Mouse (Mus musculus): ENCODE results near the gene Vps8. TPM values are rescaled to one million over a fixed set of nuclear protein-coding genes. Genes with fewer than 3 reads are reported as not detected.
"Not testable (repeated sequence)": the region's sequence is repeated elsewhere in the genome, so short reads cannot be mapped to it uniquely, and the experiment has no call there.

Vps8 gene
- polyA plus RNA-seq, 2 experiments: 11.0 to 15.2 TPM

DNA sequence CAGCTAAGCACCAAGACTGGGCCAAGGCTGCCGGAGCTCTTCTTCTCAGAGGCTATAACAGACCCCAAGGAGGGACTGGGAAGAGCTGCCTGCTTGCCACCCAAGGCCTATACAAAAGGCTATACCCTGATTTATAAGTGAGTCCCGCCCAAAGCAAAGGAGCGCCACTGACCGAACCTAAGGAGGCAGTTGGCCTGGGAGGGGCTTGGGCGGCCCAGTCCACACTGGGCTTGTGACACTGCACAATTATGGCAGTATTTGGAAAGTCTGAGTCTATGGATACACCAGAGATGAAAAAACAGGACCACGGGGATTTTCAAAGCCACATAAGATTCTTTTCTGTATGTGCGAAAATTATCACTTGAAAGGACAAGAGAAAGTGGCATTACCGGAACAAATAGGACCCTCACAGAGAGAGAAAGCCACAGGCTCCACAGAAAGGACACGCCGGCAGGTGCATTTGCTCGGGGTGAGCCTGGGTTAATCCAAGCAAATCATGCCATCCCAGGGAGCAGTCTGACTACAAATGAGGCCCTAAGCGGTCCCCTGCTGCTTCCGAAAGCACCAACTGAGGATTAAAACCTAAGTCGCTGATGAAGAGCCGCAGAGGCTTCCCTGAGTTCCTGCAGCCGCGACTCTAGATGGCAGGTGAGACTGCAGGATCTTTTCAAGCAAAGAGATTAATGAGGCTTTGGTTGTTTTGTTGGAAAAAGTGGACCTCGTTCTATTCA is 241.9 kb downstream of the Vps8 start:
- H3K9ac ChIP-seq (ENCODE audit: low read depth, low read length, severe bottlenecking): no peak overlapping the region
- DNase-seq (ENCODE audit: low spot score) (no peak), ATAC-seq (ENCODE audit: low FRiP score, low read depth) (no peak)
- H3K4me2 ChIP-seq (replicated peaks; ENCODE audit: low read depth, low read length, severe bottlenecking): no peak overlapping the region
- peaks cover 3% of the 10 kb centered on the region; the same call in 1 of the 2 replicates for H3K36me3 ChIP-seq (ENCODE audit: control insufficient read depth, insufficient read depth, low read length)
- H3K27ac ChIP-seq (replicated peaks; ENCODE audit: low read depth, low read length): no peak overlapping the region
- TF ChIP-seq POLR2A (IDR thresholded peaks at IDR 0.05; ENCODE audit: borderline replicate concordance, extremely low read depth, insufficient read depth, insufficient read length): no peak
- H3K4me3 ChIP-seq (replicated peaks; ENCODE audit: low read length): no peak overlapping the region
- WGBS: 33% methylated on average over 18 of the region's 18 CpGs
- no peaks in the 10 kb centered on the region for H3K4me1 ChIP-seq (ENCODE audit: control insufficient read depth, insufficient read depth, low read length)
- no peaks in the 10 kb centered on the region for H3K9me3 ChIP-seq (ENCODE audit: control insufficient read depth, low read length)
- 0 out of 2 replicates have a peak, but pooled peaks cover 5% of the 10 kb centered on the region for H3K27me3 ChIP-seq (ENCODE audit: control insufficient read depth, insufficient read depth, low read length)

DNA sequence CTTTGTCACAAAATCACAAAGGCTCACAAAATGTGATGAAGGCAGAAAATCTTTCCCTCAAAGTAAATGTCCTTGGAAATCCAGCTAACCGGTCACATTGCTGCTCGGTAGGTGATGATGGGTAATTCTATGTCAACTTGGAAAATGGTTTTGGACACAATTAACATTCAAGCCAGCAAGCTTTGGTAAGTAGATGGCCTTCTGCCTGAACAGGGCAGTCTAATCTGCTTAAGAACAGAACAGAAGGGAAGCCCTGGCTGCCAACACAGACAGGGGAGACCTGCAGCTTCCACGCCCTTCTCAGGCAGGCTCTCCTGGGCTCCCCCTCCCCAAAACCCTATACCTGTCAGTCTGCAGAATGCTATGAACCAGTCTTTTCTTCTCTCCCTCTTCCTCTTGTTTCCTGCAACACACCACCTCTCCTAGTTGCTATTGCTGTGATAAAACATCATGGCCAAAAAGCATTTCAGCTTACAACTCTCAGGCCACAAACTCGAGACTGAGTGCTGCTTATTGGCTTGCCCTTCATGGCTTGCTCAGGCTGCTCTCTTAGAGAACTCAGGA is 242.6 kb downstream of the Vps8 start:
- Histone ChIP-seq H3K27me3 (ENCODE audit: control insufficient read depth, insufficient read depth, low read length) (0 out of 2 replicates have a peak, but pooled peaks cover 5% of the 10 kb centered on the region), H3K4me2 (replicated peaks; ENCODE audit: low read depth, low read length, severe bottlenecking) (no peak overlapping the region), H3K27ac (replicated peaks; ENCODE audit: low read depth, low read length) (no peak overlapping the region), H3K36me3 (ENCODE audit: control insufficient read depth, insufficient read depth, low read length) (no peaks in the 10 kb centered on the region), H3K4me3 (replicated peaks; ENCODE audit: low read length) (no peak overlapping the region), H3K9me3 (ENCODE audit: control insufficient read depth, low read length) (no peaks in the 10 kb centered on the region), H3K9ac (ENCODE audit: low read depth, low read length, severe bottlenecking) (no peak overlapping the region), H3K4me1 (ENCODE audit: control insufficient read depth, insufficient read depth, low read length) (no peaks in the 10 kb centered on the region)
- DNase-seq (ENCODE audit: low spot score): no peak
- no peak for TF ChIP-seq POLR2A (IDR thresholded peaks at IDR 0.05; ENCODE audit: borderline replicate concordance, extremely low read depth, insufficient read depth, insufficient read length)
- no peak for ATAC-seq (ENCODE audit: low FRiP score, low read depth)
- WGBS: 35% methylated on average over 4 of the region's 4 CpGs

DNA sequence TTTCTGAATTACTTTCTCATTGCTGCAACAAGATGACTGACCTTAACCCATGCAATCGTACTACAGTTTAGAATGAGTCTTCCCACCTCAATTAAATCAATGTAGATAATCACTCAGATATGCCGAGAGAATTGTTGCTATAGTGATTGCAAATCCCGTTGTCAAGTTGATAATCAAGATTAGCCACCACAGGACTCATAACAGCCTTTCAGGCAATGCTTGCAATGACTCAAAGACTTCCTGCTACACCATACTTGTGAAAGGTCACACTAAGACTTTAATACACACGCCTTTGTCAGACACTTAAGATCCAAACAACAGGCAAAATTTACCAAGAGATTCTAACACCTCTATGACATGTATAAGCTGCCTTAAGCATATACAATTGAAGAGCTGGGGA is 249.0 kb downstream of the Vps8 start:
- no peak overlapping the region for H3K4me2 ChIP-seq (replicated peaks; ENCODE audit: low read depth, low read length, severe bottlenecking)
- H3K36me3 ChIP-seq (ENCODE audit: control insufficient read depth, insufficient read depth, low read length): peaks cover 11% of the 10 kb centered on the region; the same call in 1 of the 2 replicates
- H3K9ac ChIP-seq (ENCODE audit: low read depth, low read length, severe bottlenecking): no peak overlapping the region
- H3K27me3 ChIP-seq (ENCODE audit: control insufficient read depth, insufficient read depth, low read length): no peaks in the 10 kb centered on the region
- DNase-seq (ENCODE audit: low spot score) (no peak), ATAC-seq (ENCODE audit: low FRiP score, low read depth) (no peak)
- no peak overlapping the region for H3K4me3 ChIP-seq (replicated peaks; ENCODE audit: low read length)
- no peaks in the 10 kb centered on the region for H3K9me3 ChIP-seq (ENCODE audit: control insufficient read depth, low read length)
- no peak for TF ChIP-seq POLR2A (IDR thresholded peaks at IDR 0.05; ENCODE audit: borderline replicate concordance, extremely low read depth, insufficient read depth, insufficient read length)
- 85% methylated on average over 4 of the region's 4 CpGs for WGBS
- H3K27ac ChIP-seq (replicated peaks; ENCODE audit: low read depth, low read length): no peak overlapping the region
- H3K4me1 ChIP-seq (ENCODE audit: control insufficient read depth, insufficient read depth, low read length): no peaks in the 10 kb centered on the region

DNA sequence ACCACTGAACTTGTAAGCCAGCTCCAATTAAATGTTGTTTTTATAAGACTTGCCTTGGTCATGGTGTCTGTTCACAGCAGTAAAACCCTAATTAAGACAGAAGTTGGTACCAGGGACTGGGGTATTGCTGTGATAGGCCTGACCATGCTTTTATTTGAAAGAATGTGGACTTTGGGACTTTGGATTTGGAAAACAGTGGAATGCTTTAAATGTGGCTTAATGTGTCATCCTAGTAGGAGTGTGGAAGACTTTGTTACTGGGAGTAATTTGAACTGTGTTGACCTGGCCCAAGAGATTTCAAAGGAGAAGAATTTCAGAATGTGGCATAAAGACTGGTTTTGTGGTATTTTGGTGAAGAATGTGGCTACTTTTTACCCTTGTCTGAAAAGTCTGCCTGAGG is 250.1 kb downstream of the Vps8 start:
- not testable (repeated sequence) for H3K27me3 ChIP-seq (ENCODE audit: control insufficient read depth, insufficient read depth, low read length); H3K4me2 ChIP-seq (replicated peaks; ENCODE audit: low read depth, low read length, severe bottlenecking); H3K27ac ChIP-seq (replicated peaks; ENCODE audit: low read depth, low read length); H3K4me3 ChIP-seq (replicated peaks; ENCODE audit: low read length); H3K9ac ChIP-seq (ENCODE audit: low read depth, low read length, severe bottlenecking); DNase-seq (ENCODE audit: low spot score); H3K9me3 ChIP-seq (ENCODE audit: control insufficient read depth, low read length); H3K4me1 ChIP-seq (ENCODE audit: control insufficient read depth, insufficient read depth, low read length); ATAC-seq (ENCODE audit: low FRiP score, low read depth)
- peaks cover 16% of the 10 kb centered on the region; the same call in 1 of the 2 replicates for H3K36me3 ChIP-seq (ENCODE audit: control insufficient read depth, insufficient read depth, low read length)

DNA sequence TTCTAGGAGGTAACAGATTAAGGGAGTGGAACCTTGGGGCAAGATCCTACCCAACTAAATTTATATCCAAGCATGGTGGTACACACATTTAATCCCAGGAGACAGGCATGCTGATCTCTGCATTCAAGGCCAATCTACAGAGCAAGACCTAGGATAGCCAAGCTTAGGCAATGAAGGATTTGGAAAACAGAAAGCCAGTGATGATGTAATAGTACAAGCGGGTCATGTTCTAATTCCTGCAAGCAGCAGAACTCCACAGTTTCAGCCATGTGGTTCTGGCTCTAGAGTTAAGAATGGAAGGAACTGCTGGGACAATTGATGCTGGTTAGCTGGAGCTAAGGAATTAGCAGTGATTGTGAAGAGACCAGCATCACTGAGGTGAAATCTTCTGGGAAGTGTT is 250.7 kb downstream of the Vps8 start:
- WGBS: 100% methylated on average over 1 of the region's 1 CpGs
- DNase-seq (ENCODE audit: low spot score); H3K27ac ChIP-seq (replicated peaks; ENCODE audit: low read depth, low read length); H3K4me3 ChIP-seq (replicated peaks; ENCODE audit: low read length); H3K27me3 ChIP-seq (ENCODE audit: control insufficient read depth, insufficient read depth, low read length); H3K9me3 ChIP-seq (ENCODE audit: control insufficient read depth, low read length); H3K4me2 ChIP-seq (replicated peaks; ENCODE audit: low read depth, low read length, severe bottlenecking); ATAC-seq (ENCODE audit: low FRiP score, low read depth); H3K9ac ChIP-seq (ENCODE audit: low read depth, low read length, severe bottlenecking); H3K4me1 ChIP-seq (ENCODE audit: control insufficient read depth, insufficient read depth, low read length): not testable (repeated sequence)
- H3K36me3 ChIP-seq (ENCODE audit: control insufficient read depth, insufficient read depth, low read length): peaks cover 16% of the 10 kb centered on the region; the same call in 1 of the 2 replicates
